Mouse (Mus musculus) adrenal gland, postnatal 25 days (tissue): ENCODE measurements around the gene Pfkfb2. TPM values are rescaled to one million over a fixed set of nuclear protein-coding genes. Genes with fewer than 3 reads are reported as not detected.
"Not testable (repeated sequence)": the region's sequence is repeated elsewhere in the genome, so short reads cannot be mapped to it uniquely, and the experiment has no call there.

Experiments
- DNase-seq: peaks from one replicate; pipeline ENCODE4 v3.0.0; 2021; ENCODE audit warnings: mixed read lengths
- total RNA-seq: library from RNA; stranded (reverse); gene quantifications from 2 replicates; pipeline ENCODE4 v1.2.3, GENCODE M21; 2021

Gene Pfkfb2
- total RNA-seq, 1 experiment from 2014 or later = 34.7 TPM

GRCm38 (mm10) chr1:130698601-130699000 lies 30.5 kb downstream of the Pfkfb2 start:
- no peak for DNase-seq

- DNase-seq = no peak
These were observed 45.1 kb downstream of the Pfkfb2 start for GRCm38 (mm10) chr1:130683905-130684304.

- DNase-seq = no peak
These were observed 47.2 kb downstream of the Pfkfb2 start for GRCm38 (mm10) chr1:130681656-130682413.

GRCm38 (mm10) chr1:130681075-130681474 lies 48.0 kb downstream of the Pfkfb2 start:
- DNase-seq = no peak

- no peak for DNase-seq
These were observed 50.5 kb downstream of the Pfkfb2 start for GRCm38 (mm10) chr1:130678551-130678950.

GRCm38 (mm10) chr1:130663576-130663975 lies 65.5 kb downstream of the Pfkfb2 start:
- DNase-seq = not testable (repeated sequence)

GRCm38 (mm10) chr1:130661454-130661853 lies 67.6 kb downstream of the Pfkfb2 start, which contains the start of gene C4bp:
Gene C4bp, minus strand, starts transcription at chr1:130661632.
- no peak for DNase-seq

- DNase-seq = not testable (repeated sequence)
These were observed 69.4 kb downstream of the Pfkfb2 start for GRCm38 (mm10) chr1:130659641-130660040.

GRCm38 (mm10) chr1:130644103-130644502 lies 85.0 kb downstream of the Pfkfb2 start:
- no peak for DNase-seq

- DNase-seq = no peak
These were observed 88.1 kb downstream of the Pfkfb2 start for GRCm38 (mm10) chr1:130640967-130641366.

Other genes with a start within 250 kb of the Pfkfb2 start
- gene Zp3r, start 99.6 kb downstream of the Pfkfb2 start, total RNA-seq = not detected in 2 replicates
- 3.8 TPM in 1 of 2 replicates, not detected in the other for gene C4bp, start 67.6 kb downstream of the Pfkfb2 start, total RNA-seq
- 0.21 TPM in 1 of 2 replicates, not detected in the other for gene Gm29427, start 13.5 kb downstream of the Pfkfb2 start, total RNA-seq
- 8.7 and 9.9 TPM in 2 replicates for gene Yod1, start 11.9 kb downstream of the Pfkfb2 start, total RNA-seq
- 2.5 and 3.4 TPM in 2 replicates for gene AA986860, start 2.7 kb upstream of the Pfkfb2 start, total RNA-seq
- gene Fcamr, start 71.6 kb upstream of the Pfkfb2 start, total RNA-seq = not detected in 2 replicates
- 2.6 TPM in 1 of 2 replicates, not detected in the other for gene Pigr, start 97.4 kb upstream of the Pfkfb2 start, total RNA-seq
- gene Fcmr, start 136.4 kb upstream of the Pfkfb2 start, total RNA-seq = 0.76 and 1.1 TPM in 2 replicates
- gene Il24, start 158.2 kb upstream of the Pfkfb2 start, total RNA-seq = not detected in 2 replicates
- gene Il20, start 182.2 kb upstream of the Pfkfb2 start, total RNA-seq = not detected in 2 replicates
- gene Il19, start 210.9 kb upstream of the Pfkfb2 start, total RNA-seq = not detected in 2 replicates